Mouse (Mus musculus) testis, adult 2 months (tissue): ENCODE measurements around the gene Uvrag.

ENCODE experiments used
- CTCF ChIP-seq: fragments of 200-500 bp; IDR thresholded peaks from 2 replicates; pipeline ENCODE4 v1.5.1; 2012; ENCODE audit warnings: low read depth, mild to moderate bottlenecking, inconsistent platforms, low read length, moderate library complexity; ENCODE audit not compliant: control insufficient read depth, insufficient read depth, insufficient replicate concordance
- POLR2A ChIP-seq: fragments of 200-500 bp; IDR thresholded peaks from 2 replicates; pipeline ENCODE4 v1.6.1; 2012; ENCODE audit warnings: low read depth, mild to moderate bottlenecking, inconsistent platforms, low read length, moderate library complexity; ENCODE audit not compliant: control insufficient read depth

DNA sequence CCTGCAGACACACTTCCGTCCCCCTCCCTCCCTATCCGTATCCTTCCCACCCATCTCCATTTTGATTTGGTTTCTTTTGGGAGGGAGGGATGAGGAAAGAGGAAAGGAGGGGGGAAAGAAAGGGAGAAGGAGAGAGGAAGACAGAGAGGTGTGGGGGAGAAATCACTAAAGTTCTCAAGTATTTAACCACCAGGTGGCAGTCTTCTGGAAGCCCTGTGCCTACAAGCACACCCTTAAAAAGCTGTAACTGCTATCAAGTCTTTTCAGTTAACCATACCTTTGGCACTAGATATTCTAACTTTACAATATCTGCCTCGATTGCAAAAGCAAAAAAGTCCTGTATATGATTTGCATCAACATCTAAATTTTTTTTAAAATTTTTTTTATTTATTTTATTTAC is 33.4 kb downstream of the Uvrag start:
- TF ChIP-seq CTCF = no peak
- TF ChIP-seq POLR2A = no peak
